Mouse (Mus musculus): ENCODE measurements around the gene Eapp.
"Not testable (repeated sequence)": the region's sequence is repeated elsewhere in the genome, so short reads cannot be mapped to it uniquely, and the experiment has no call there.

Eapp gene

GRCm38 (mm10) chr12:54683182-54683581 is 12.5 kb downstream of the Eapp start:
- no peak for DNase-seq (ENCODE audit: low spot score in 2 of 2)

GRCm38 (mm10) chr12:54676709-54677108 is 19.0 kb downstream of the Eapp start:
- DNase-seq (ENCODE audit: low spot score in 2 of 2), result no peak

DNA sequence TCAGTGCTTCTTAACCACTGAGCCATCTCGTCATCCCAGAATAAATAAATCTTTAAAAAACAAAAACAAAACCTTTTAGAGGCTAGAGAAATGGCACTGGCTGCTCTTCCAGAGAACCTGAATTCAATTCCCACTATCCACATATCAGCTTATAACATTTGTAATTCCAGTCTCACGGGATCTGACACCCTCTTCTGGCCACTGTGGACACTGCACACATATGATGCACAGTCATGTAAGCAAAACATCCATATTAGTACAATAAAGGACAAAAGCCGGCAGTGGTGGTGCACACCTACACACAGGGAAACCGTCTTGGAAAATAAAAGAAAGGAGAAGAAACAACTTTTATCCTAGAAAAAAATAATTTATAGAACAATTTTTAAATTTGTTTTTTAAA is 20.3 kb downstream of the Eapp start:
- DNase-seq (ENCODE audit: low spot score in 2 of 2), result no peak

DNA sequence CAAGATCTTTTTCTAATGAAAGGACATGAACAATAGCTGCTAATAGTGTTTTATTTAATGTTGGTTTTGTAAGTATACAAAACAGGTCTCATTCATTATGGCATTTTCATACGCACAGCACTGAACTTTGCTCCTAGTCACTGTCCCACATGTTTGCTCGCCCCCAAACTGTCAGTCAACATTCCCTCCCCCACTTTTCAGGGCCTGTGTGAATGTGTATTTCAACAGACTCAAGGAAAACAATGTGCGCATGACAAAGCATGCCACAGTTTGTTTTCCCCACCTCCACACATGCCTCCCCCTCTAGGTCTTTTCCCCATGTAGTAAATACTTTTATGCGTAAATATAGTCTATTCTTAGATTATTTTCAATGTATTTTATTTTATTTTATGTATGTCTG is 24.4 kb downstream of the Eapp start:
- no peak for DNase-seq (ENCODE audit: low spot score in 2 of 2)

DNA sequence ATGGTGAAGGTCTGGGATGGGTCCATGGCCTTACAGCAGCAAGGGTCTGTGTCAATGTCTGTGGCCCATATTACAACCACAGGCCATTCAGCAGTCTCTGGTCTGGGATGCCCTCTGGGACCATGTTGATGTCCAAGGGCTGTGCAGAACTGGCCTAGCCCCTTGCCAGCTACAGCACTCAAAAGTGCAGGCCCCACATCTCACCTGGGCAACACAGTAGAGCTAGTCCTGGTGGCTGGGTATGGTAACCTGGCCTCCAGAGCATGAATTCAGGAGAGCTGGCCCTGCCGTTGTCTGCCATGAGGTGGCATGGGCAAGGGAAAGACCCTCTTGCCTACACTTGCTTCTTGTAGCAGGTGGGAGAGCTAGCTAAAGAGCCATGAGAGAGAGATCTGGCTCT is 27.6 kb downstream of the Eapp start:
- no peak for DNase-seq (ENCODE audit: low spot score in 2 of 2)

DNA sequence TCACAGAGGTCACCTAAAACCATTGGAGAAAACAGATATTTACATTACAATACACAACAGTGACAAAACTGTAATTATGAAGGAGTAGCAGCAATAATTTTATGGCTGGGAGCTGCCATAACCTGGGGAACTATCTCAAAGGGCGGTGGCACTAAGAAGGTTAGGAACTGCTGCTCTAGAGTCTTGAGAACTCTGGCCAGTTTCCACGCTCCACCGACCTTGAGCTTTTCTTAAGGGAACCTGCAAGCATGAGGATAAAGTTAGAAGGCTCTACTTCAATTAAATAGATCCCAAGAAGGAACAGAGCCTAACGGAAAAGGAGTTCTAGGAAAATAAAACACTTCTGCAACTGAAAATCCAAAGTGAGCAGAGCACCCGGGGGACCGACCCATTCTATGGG is 30.2 kb downstream of the Eapp start:
- DNase-seq (ENCODE audit: low spot score in 2 of 2), result no peak

GRCm38 (mm10) chr12:54661470-54661869 is 34.2 kb downstream of the Eapp start:
- not testable (repeated sequence) for DNase-seq (ENCODE audit: low spot score in 2 of 2)

- no peak for DNase-seq (ENCODE audit: low spot score in 2 of 2)
Measured at GRCm38 (mm10) chr12:54659901-54660300, 35.8 kb downstream of the Eapp start.

DNA sequence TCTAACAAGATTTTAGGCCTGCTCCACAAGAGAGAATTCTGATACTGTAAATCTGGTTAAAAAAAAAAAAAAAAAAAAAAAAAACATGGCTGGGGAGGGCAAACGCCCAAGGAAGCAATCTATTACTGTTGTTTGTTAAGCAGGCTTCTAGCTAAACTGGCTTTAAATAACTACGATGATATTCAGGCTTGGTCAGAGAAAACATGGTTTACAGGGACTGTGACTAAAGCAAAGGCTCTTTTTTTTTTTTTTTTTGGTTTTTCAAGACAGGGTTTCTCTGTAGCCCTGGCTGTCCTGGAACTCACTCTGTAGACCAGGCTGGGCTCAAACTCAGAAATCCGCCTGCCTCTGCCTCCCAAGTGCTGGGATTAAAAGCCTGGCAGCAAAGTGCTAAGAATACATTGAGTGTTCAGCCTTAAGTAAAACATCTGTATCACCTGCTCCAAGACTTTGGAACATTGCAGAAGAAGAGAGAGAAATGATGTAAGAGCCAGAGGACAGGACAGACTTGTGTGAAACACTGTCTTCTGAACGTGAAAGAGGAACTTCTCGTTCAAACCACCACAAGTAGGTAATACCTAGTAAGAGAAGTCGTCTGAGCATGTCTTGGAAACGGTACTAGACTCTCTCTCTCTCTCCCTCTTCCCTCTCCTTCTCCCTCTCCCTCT is 37.1 kb downstream of the Eapp start:
- no peak for DNase-seq (ENCODE audit: low spot score in 2 of 2)

GRCm38 (mm10) chr12:54657951-54658350 is 37.7 kb downstream of the Eapp start:
- no peak for DNase-seq (ENCODE audit: low spot score in 2 of 2)

- DNase-seq (ENCODE audit: low spot score in 2 of 2), result no peak
Measured at GRCm38 (mm10) chr12:54657226-54657625, 38.5 kb downstream of the Eapp start.

DNA sequence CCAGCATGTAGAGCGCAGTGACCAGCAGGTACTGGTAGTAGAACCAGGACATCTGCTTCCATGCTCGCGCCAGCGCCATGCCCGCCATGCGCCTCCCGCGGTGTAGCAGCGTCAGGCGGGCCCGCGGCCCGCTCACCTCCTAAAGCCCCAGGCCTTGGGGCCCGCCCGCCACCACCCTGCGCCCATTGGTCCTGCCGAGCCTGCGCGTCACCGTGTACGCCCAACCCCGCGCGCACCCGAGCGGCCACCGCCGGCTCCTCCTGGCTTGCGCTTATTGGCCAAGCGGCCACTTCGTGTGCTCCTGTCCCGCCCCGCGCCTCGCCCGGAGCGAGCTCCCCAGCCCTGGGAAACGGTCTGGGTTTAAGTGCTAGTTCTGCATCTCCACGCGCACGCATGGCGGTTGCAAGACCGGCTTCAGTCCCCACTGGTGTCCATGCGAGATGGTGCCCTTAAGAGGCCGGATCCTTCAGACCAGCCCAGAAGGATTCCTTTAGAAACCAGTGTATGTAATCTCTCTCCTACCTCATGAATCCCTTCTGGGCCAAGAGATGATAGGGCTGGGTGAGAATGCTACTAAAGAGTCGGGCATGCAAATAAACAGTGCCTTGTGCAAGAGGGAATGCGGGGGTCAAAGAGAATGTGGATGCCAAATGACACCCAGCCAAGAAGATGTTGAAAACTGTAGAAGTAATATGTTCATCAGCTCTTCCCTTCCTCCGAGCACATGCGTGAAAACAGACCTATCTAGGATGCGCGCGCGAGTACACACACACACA is 39.1 kb downstream of the Eapp start, which contains the start of gene Sptssa:
Gene Sptssa (minus strand): TSS at position 178 of the 776 bp plus-strand sequence.
- peak; percentile 95 to 96 for DNase-seq (ENCODE audit: low spot score in 2 of 2)

DNA sequence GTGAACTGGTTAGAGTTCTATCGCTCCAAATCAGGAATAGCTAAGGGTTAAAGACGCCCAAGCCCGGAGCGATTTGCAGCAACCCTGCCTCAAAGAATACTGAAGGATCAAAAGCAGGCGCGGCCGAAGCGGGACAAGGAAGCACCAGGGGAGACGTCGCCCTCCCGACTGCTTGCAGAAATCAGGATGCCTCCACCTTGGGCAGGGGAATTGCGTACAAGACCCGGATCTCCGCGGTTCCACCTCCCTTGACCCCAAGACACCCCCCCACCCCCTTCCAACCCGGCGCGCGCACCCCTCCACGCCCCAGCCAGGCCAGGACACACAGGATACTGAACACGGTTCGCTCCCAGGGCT is 39.7 kb downstream of the Eapp start:
- peak in 1 of 2 experiments; percentile 31 for DNase-seq (ENCODE audit: low spot score in 2 of 2)

DNA sequence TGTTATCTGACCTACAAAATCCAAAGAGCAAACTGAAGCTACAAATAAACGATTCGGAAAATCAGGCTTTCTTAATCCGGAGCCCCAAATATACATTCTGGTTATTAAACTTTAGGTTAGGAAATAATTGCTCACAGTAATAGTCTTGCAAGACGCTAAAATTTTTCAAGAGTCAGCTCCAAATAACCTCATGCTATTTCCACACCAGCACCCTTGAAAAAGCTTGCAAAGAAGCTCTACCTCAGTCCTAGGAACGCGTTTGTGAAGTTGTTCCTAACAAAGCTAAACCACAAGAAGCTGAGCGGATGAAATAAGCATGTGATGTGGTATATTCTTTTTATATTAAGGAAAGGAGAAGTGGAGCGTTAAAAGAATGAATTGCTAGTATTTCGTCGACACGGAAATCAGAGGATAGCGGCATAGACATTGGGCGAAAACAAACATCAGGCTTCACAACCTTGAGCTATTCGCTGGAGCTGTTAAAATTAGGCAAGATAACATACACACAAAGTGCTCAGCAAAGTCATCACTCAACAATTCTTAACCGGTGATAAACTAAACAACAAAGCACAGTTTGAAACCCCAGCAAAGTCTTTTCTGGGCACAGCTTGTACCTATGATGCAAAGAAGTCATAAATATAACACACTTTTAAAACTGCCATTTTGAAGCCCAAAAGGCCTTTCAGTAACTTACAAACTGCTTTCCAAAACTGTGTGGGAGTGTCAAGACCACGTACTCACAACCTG is 40.2 kb downstream of the Eapp start:
- DNase-seq (ENCODE audit: low spot score in 2 of 2), result peak in 1 of 2 experiments; percentile 6

- no peak for DNase-seq (ENCODE audit: low spot score in 2 of 2)
Measured at GRCm38 (mm10) chr12:54654741-54655140, 41.0 kb downstream of the Eapp start.

- DNase-seq (ENCODE audit: low spot score in 2 of 2), result no peak
Measured at GRCm38 (mm10) chr12:54654141-54654540, 41.6 kb downstream of the Eapp start.

GRCm38 (mm10) chr12:54652346-54652745 is 43.4 kb downstream of the Eapp start:
- DNase-seq (ENCODE audit: low spot score in 2 of 2), result no peak

GRCm38 (mm10) chr12:54651820-54652219 is 43.9 kb downstream of the Eapp start:
- no peak for DNase-seq (ENCODE audit: low spot score in 2 of 2)

DNA sequence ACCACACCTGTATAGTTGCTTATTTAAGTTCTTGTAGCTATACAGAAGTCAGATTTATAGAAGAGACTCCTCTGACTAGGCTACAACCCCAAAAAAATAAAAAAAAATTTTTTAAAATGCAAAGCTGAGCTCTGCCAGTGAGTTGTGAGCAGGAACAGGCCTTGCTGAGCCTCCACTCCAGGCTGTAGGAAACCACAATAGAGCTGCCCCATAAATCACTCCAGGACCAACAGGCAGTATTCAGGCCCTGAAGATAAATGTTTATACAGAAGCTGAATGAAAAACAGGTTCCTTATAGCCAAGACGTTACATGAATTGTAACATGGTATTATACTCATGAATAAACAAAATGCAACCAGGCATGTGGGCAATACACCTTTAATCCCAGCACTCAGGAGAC is 44.5 kb downstream of the Eapp start:
- DNase-seq (ENCODE audit: low spot score in 2 of 2), result no peak

- no peak for DNase-seq (ENCODE audit: low spot score in 2 of 2)
Measured at GRCm38 (mm10) chr12:54644947-54645346, 50.8 kb downstream of the Eapp start.

GRCm38 (mm10) chr12:54643320-54643892 is 52.3 kb downstream of the Eapp start:
- DNase-seq (ENCODE audit: low spot score in 2 of 2), result no peak

DNA sequence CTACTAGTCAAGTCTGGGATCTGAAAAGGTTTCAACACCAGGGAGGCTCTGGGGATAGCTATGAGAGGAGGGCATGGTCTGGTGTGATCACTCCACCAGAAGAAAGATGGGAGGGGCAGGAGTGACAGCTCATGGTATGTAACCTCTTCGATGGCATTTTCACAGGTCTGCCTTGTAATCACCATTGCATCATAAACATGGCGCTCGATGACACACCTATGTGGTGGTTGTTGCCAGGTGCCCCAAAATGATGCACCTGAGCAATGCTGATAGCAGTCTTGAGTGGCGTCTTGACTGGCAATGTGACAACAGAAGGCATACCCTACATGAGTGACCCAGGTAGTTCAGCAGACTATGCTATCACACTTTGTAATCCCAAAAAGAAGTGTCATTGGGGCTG is 54.3 kb downstream of the Eapp start:
- no peak for DNase-seq (ENCODE audit: low spot score in 2 of 2)

Data from frontal cortex, postnatal 36 days (tissue).